Mouse (Mus musculus) myocyte (in vitro differentiated cells): ENCODE measurements at regions not wholly inside any gene's neighbourhood (a gene's known extent, or its start where the extent isn't known, plus 50 kb on each side); places are given as distances from the start of the nearest gene placed in this dataset.

Source experiments
- POLR2A ChIP-seq: IDR thresholded peaks from one replicate; pipeline ENCODE4 v1.6.1; 2011; ENCODE audit warnings: low read depth, mild to moderate bottlenecking, control low read depth, moderate library complexity; ENCODE audit not compliant: insufficient read length
- POLR2AphosphoS2 ChIP-seq: IDR thresholded peaks from one replicate; pipeline ENCODE4 v1.6.1; 2011; ENCODE audit warnings: low read depth, control low read depth; ENCODE audit not compliant: insufficient read length
- USF1 ChIP-seq: IDR thresholded peaks from one replicate; pipeline ENCODE4 v1.6.1; 2011; ENCODE audit warnings: low read depth, mild to moderate bottlenecking, control low read depth, moderate library complexity

GRCm38 (mm10) chr14:105993124-105993523 is 96.5 kb upstream of the Spry2 start:
- no peak for TF ChIP-seq POLR2AphosphoS2
- no peak for TF ChIP-seq POLR2A
- no peak for TF ChIP-seq USF1
